Mouse (Mus musculus) kidney, embryonic 14.5 days (tissue): Measurements from ENCODE around the gene Got2. TPM values are rescaled to one million over a fixed set of nuclear protein-coding genes. Genes with fewer than 3 reads are reported as not detected.

Experiments used
- ATAC-seq: fragments of 200-750 bp; cut with Nextera tagmentation; 2 replicates; pipeline ENCODE4 v1.8.0; 2017; ENCODE audit warnings: moderate number of reproducible peaks, mild to moderate bottlenecking, moderate TSS enrichment, moderate library complexity; ENCODE audit not compliant: low FRiP score, low TSS enrichment
- H3K27ac ChIP-seq: fragments of 300-500 bp; sonication (generic); 2 replicates; pipeline ENCODE4 v1.5.1; 2014; ENCODE audit warnings: low read depth, mild to moderate bottlenecking, low read length, moderate library complexity, mixed read lengths
- H3K27me3 ChIP-seq: fragments of 300-500 bp; sonication (generic); 2 replicates; pipeline ENCODE4 v1.6.1; 2014; ENCODE audit warnings: mild to moderate bottlenecking, low read length; ENCODE audit not compliant: control insufficient read depth, insufficient read depth
- H3K36me3 ChIP-seq: fragments of 300-500 bp; sonication (generic); 2 replicates; pipeline ENCODE4 v1.6.1; 2014; ENCODE audit warnings: low read length, mixed read lengths; ENCODE audit not compliant: control insufficient read depth, insufficient read depth
- H3K4me1 ChIP-seq: fragments of 300-500 bp; sonication (generic); 2 replicates; pipeline ENCODE4 v1.6.1; 2014; ENCODE audit warnings: low read length, mixed read lengths; ENCODE audit not compliant: control insufficient read depth, insufficient read depth
- H3K4me2 ChIP-seq: fragments of 300-500 bp; sonication (generic); replicated peaks from 2 replicates; pipeline ENCODE4 v1.6.1; 2014; ENCODE audit warnings: low read depth, mild to moderate bottlenecking, low read length
- H3K4me3 ChIP-seq: fragments of 300-500 bp; sonication (generic); 2 replicates; pipeline ENCODE4 v1.5.1; 2014; ENCODE audit warnings: mild to moderate bottlenecking, low read length
- H3K9ac ChIP-seq: fragments of 300-500 bp; sonication (generic); 2 replicates; pipeline ENCODE4 v1.6.1; 2014; ENCODE audit warnings: low read depth, mild to moderate bottlenecking, low read length, moderate library complexity
- H3K9me3 ChIP-seq: fragments of 300-500 bp; sonication (generic); 2 replicates; pipeline ENCODE4 v1.6.1; 2016; ENCODE audit warnings: low read length; ENCODE audit not compliant: control insufficient read depth
- WGBS: fragments of 180-500 bp; shearing (Covaris S2); extraction: QIAGEN DNeasy Blood & Tissue Kit; methylation state at CpG from one replicate; pipeline ENCODE4 v1.1.7; 2014; 5-methylcytosine and 5-hydroxymethylcytosine counted together
- polyA plus RNA-seq: library from polyadenylated mRNA; unstranded; fragments of >200 nt; fragmentation: Nextera tagmentation; extraction: Ambion mirVana; gene quantifications from 2 replicates; pipeline ENCODE4 v1.2.1, GENCODE M21; 2014

Gene Got2
- polyA plus RNA-seq, 1 experiment from 2014 or later: 95.2 TPM

DNA sequence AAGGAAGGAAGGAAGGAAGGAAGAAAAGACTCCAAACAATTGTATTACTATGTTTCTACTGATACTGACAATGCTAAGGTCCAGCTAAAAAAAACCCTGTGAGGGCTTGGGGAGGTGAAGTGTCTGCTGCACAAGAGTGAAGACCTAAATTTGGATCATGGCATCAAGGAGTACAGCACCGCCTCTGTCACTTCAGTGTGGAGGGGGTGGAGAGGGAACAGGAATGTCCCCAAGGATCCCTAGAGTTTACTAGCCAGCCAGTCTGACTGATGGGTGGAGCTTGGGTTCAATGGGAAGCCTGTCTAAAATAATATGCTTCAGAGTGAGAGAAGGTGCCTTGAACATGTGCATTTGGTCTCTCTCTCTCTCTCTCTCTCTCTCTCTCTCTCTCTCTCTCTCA lies 70.1 kb downstream of the Got2 start:
- Histone ChIP-seq H3K36me3 (no peaks in the 10 kb centered on the region), H3K27ac (no peak overlapping the region), H3K9ac (no peak overlapping the region), H3K9me3 (no peaks in the 10 kb centered on the region), H3K4me3 (no peak overlapping the region), H3K27me3 (no peaks in the 10 kb centered on the region), H3K4me1 (no peaks in the 10 kb centered on the region), H3K4me2 (no peak overlapping the region)
- no peak for ATAC-seq
- WGBS: 36% methylated on average over 1 of the region's 1 CpGs

GRCm38 (mm10) chr8:95817597-95817996 lies 70.8 kb downstream of the Got2 start:
- 64% methylated on average over 3 of the region's 3 CpGs for WGBS
- H3K36me3 ChIP-seq: no peaks in the 10 kb centered on the region
- H3K4me1 ChIP-seq: no peaks in the 10 kb centered on the region
- H3K9me3 ChIP-seq: no peaks in the 10 kb centered on the region
- H3K27ac ChIP-seq: no peak overlapping the region
- H3K27me3 ChIP-seq: no peaks in the 10 kb centered on the region
- H3K9ac ChIP-seq: no peak overlapping the region
- no peak overlapping the region for H3K4me3 ChIP-seq
- H3K4me2 ChIP-seq: no peak overlapping the region
- no peak for ATAC-seq

DNA sequence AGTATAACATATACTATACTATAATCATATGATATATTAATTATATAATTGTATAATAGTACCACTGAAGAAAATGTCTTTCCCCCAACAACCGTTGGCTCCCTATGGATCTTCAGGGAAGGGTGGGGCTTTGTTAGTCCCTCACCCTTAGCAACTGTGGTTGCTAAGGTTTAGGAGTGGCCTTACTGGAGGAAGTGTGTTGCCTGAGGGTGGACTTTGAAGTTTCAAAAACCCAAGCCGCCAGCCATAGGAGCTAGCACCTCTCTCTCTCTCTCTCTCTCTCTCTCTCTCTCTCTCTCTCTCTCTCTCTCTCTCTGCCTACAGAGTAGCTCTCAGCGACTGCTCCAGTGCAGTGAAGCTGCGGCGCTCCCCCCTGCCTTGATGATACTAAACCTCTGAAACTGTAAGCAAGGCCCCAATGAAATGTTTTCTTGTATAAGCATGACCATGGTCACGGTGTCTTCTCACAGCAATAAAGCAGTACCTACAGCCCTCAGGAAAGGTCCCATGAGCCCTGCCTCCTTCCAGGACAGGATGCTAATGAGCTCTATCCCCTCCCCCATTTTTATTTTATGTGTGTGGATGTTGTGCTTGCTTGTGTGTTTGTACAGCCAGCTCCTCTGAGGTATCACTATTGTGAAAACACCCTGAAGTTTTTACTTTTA lies 72.2 kb downstream of the Got2 start:
- no peak for ATAC-seq
- Histone ChIP-seq H3K36me3 (no peaks in the 10 kb centered on the region), H3K4me2 (no peak overlapping the region)

More for the DNA sequence above, 72.2 kb downstream of the Got2 start:
- Histone ChIP-seq H3K27ac (no peak overlapping the region), H3K9ac (no peak overlapping the region), H3K4me1 (no peaks in the 10 kb centered on the region), H3K4me3 (no peak overlapping the region), H3K27me3 (no peaks in the 10 kb centered on the region), H3K9me3 (no peaks in the 10 kb centered on the region)
- WGBS: 28% methylated on average over 6 of the region's 6 CpGs

Other genes with a start within 250 kb of the Got2 start
- gene Ndrg4, start 211.6 kb downstream of the Got2 start, polyA plus RNA-seq: 6.7 and 11.4 TPM in 2 replicates
- 21.6 and 25.1 TPM in 2 replicates for gene Setd6, start 172.7 kb downstream of the Got2 start, polyA plus RNA-seq
- 75.4 and 128 TPM in 2 replicates for gene Cnot1, start 81.1 kb downstream of the Got2 start, polyA plus RNA-seq
- gene Sap18b, start 63.2 kb downstream of the Got2 start, polyA plus RNA-seq: 359 and 395 TPM in 2 replicates
- gene Slc38a7, start 35.0 kb downstream of the Got2 start, polyA plus RNA-seq: 12.5 and 14.6 TPM in 2 replicates